Mouse (Mus musculus) liver, embryonic 15.5 days (tissue): Measurements from ENCODE around the gene Swt1. TPM values are rescaled to one million over a fixed set of nuclear protein-coding genes. Genes with fewer than 3 reads are reported as not detected.
"Not testable (repeated sequence)": the region's sequence is repeated elsewhere in the genome, so short reads cannot be mapped to it uniquely, and the experiment has no call there.

Source experiments
- ATAC-seq: fragments of 200-750 bp; cut with Nextera tagmentation; 2 replicates; pipeline ENCODE4 v1.8.0; 2017; ENCODE audit warnings: moderate number of reproducible peaks, mild to moderate bottlenecking, moderate library complexity; ENCODE audit not compliant: insufficient read depth
- H3K27ac ChIP-seq: fragments of 300-500 bp; sonication (generic); replicated peaks from 2 replicates; pipeline ENCODE4 v1.5.1; 2015; ENCODE audit warnings: mild to moderate bottlenecking, inconsistent platforms
- H3K27me3 ChIP-seq: fragments of 300-500 bp; sonication (generic); 2 replicates; pipeline ENCODE4 v1.6.1; 2015; ENCODE audit warnings: mild to moderate bottlenecking, inconsistent platforms
- H3K36me3 ChIP-seq: fragments of 300-500 bp; sonication (generic); replicated peaks from 2 replicates; pipeline ENCODE4 v1.6.1; 2015; ENCODE audit warnings: moderate library complexity, mild to moderate bottlenecking, inconsistent platforms
- H3K4me1 ChIP-seq: fragments of 300-500 bp; sonication (generic); replicated peaks from 2 replicates; pipeline ENCODE4 v1.6.1; 2015; ENCODE audit warnings: inconsistent platforms
- H3K4me2 ChIP-seq: fragments of 300-500 bp; sonication (generic); 2 replicates; pipeline ENCODE4 v1.6.1; 2015; ENCODE audit warnings: moderate library complexity, mild to moderate bottlenecking, inconsistent platforms
- H3K4me3 ChIP-seq: fragments of 300-500 bp; sonication (generic); replicated peaks from 2 replicates; pipeline ENCODE4 v1.5.1; 2015; ENCODE audit warnings: mild to moderate bottlenecking, inconsistent platforms
- H3K9ac ChIP-seq: fragments of 300-500 bp; sonication (generic); 2 replicates; pipeline ENCODE4 v1.6.1; 2015; ENCODE audit warnings: moderate library complexity, mild to moderate bottlenecking, inconsistent platforms
- H3K9me3 ChIP-seq: fragments of 300-500 bp; sonication (generic); replicated peaks from 2 replicates; pipeline ENCODE4 v1.6.1; 2016; ENCODE audit warnings: inconsistent platforms
- WGBS: fragments of 180-500 bp; shearing (Covaris S2); methylation state at CpG from one replicate; pipeline ENCODE4 v1.1.7; 2015; ENCODE audit warnings: mixed read lengths; ENCODE audit not compliant: insufficient replicate concordance; 5-methylcytosine and 5-hydroxymethylcytosine counted together
- polyA plus RNA-seq: library from polyadenylated mRNA; unstranded; fragments of >200 nt; fragmentation: Nextera tagmentation; extraction: Ambion mirVana; gene quantifications from 2 replicates; pipeline ENCODE4 v1.2.1, GENCODE M21; 2015

Gene Swt1
- 12.1 and 15.4 TPM in 2 replicates for polyA plus RNA-seq

GRCm38 (mm10) chr1:151428263-151429221, at the start of gene Swt1, which contains the start of gene Trmt1l:
TSS of gene Swt1 (minus strand) at chr1:151428455.
TSS of gene Trmt1l (plus strand) at chr1:151428542.
- under 1% methylated on average over 74 of the region's 74 CpGs for WGBS
- Histone ChIP-seq H3K9me3 (no peaks in the 10 kb centered on the region), H3K4me1 (peaks cover 23% of the 10 kb centered on the region), H3K4me3 (peak within 1 kb of the TSS; percentile 99), H3K27ac (peak within 1 kb of the TSS; percentile 97), H3K36me3 (peaks cover under 1% of the 10 kb centered on the region; the same call in 1 of the 2 replicates), H3K27me3 (no peaks in the 10 kb centered on the region), H3K9ac (peak within 1 kb of the TSS; percentile 97), H3K4me2 (peak within 1 kb of the TSS; percentile 67)
- ATAC-seq = peak; percentile 98

DNA sequence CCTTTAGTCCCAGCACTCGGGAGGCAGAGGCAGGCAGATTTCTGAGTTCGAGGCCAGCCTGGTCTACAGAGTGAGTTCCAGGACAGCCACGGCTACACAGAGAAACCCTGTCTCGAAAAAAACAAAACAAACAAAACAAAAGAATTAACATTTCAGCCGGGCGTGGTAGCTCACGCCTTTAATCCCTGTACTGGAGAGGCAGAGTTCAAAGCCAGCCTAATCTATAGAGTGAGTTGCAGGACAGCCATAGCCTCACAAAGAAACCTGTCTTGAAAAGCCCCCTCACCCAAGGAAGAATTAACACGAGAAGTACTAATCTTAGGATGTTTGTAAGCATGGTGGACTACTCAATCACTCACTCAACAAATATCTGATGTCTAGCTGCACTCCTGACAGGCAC, 44.1 kb upstream of the Swt1 start:
- H3K9me3 ChIP-seq, H3K9ac ChIP-seq, ATAC-seq, H3K4me2 ChIP-seq, H3K4me1 ChIP-seq, H3K27me3 ChIP-seq, H3K27ac ChIP-seq, H3K4me3 ChIP-seq: not testable (repeated sequence)
- peaks cover 62% of the 10 kb centered on the region for H3K36me3 ChIP-seq
- WGBS = 83% methylated on average over 8 of the region's 8 CpGs

GRCm38 (mm10) chr1:151471429-151471828, 43.2 kb upstream of the Swt1 start:
- WGBS = 75% methylated on average over 7 of the region's 7 CpGs
- Histone ChIP-seq H3K4me3 (no peak overlapping the region), H3K4me2 (no peak overlapping the region), H3K36me3 (peaks cover 56% of the 10 kb centered on the region), H3K27me3 (no peaks in the 10 kb centered on the region), H3K9me3 (no peaks in the 10 kb centered on the region), H3K9ac (no peak overlapping the region), H3K27ac (no peak overlapping the region), H3K4me1 (0 out of 2 replicates have a peak, but pooled peaks cover 2% of the 10 kb centered on the region)
- ATAC-seq = no peak

- 66% methylated on average over 4 of the region's 4 CpGs for WGBS
These were observed 38.3 kb upstream of the Swt1 start for GRCm38 (mm10) chr1:151466571-151466970.

DNA sequence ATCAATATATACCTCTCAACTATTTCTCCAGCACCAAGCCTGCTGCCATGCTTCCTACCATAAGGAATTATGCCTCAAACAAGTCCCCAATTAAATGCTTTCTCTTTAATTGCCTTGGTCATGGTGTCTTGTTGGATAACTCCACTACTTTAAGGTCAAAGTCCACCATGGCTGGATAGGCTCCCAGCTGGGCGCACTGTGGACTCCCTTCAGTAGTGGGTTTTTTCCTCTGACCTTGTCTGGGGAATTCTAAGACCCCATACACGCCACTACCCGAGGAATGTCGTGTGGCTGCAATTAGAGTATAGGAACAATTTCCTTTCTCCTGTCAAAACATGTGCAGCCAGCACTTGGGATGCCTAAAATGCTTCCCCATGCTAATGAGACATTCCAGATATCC, 36.7 kb upstream of the Swt1 start:
- Histone ChIP-seq H3K27me3 (no peaks in the 10 kb centered on the region), H3K4me2 (no peak overlapping the region), H3K27ac (no peak overlapping the region), H3K9me3 (no peaks in the 10 kb centered on the region), H3K9ac (no peak overlapping the region), H3K36me3 (peaks cover 15% of the 10 kb centered on the region), H3K4me1 (0 out of 2 replicates have a peak, but pooled peaks cover 3% of the 10 kb centered on the region), H3K4me3 (no peak overlapping the region)
- ATAC-seq = no peak
- WGBS = 53% methylated on average over 4 of the region's 4 CpGs

More at GRCm38 (mm10) chr1:151466571-151466970, 38.3 kb upstream of the Swt1 start:
- Histone ChIP-seq H3K36me3 (peaks cover 16% of the 10 kb centered on the region), H3K4me1 (0 out of 2 replicates have a peak, but pooled peaks cover 3% of the 10 kb centered on the region), H3K4me3 (no peak overlapping the region), H3K9me3 (no peaks in the 10 kb centered on the region), H3K4me2 (no peak overlapping the region), H3K9ac (no peak overlapping the region), H3K27me3 (no peaks in the 10 kb centered on the region), H3K27ac (no peak overlapping the region)
- no peak for ATAC-seq

DNA sequence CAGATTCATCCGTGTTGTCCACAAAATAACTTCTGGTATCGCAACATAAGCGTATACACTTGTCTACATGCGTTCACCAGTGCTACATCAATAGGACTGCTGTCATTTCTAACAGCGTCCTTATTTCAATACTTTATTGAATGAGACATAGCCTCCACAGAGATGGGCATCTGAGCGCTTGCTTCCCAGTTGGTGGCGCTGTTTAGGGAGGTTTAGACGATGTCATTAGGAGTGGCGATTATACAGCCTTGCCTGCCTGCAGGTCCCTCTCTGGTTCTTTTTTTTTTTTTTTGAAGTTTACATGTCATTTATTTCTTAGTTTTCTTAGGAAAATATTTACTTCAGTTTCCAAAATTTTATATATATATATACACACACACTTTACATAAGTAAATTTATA, 33.0 kb upstream of the Swt1 start:
- WGBS = 85% methylated on average over 9 of the region's 9 CpGs
- H3K4me3 ChIP-seq = no peak overlapping the region

DNA sequence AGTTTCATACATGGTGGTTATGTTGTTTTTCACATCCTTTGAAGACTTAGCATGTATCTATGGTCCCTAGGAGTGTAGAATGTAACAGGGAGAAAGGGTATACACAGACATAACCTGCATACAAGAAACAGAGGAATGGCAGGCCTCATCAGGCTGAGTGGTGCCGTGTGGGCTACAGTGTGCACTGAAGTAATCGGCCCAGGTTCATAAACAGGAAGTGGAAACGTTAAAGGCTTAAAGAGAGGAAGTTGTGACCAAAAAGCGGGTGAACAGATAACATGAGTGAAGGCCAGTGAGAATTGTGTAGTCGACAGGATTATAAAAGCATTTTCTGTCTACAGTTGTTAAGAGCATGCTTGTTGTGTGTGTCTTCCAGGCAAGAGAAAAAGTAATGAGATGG, 28.8 kb upstream of the Swt1 start:
- 23% methylated on average over 5 of the region's 5 CpGs for WGBS

More for the DNA sequence above, 33.0 kb upstream of the Swt1 start:
- H3K4me2 ChIP-seq = no peak overlapping the region
- H3K27me3 ChIP-seq = no peaks in the 10 kb centered on the region
- no peak for ATAC-seq
- no peak overlapping the region for H3K27ac ChIP-seq
- no peak overlapping the region for H3K9ac ChIP-seq
- H3K9me3 ChIP-seq = no peaks in the 10 kb centered on the region
- H3K36me3 ChIP-seq = peaks cover 34% of the 10 kb centered on the region
- H3K4me1 ChIP-seq = no peaks in the 10 kb centered on the region

DNA sequence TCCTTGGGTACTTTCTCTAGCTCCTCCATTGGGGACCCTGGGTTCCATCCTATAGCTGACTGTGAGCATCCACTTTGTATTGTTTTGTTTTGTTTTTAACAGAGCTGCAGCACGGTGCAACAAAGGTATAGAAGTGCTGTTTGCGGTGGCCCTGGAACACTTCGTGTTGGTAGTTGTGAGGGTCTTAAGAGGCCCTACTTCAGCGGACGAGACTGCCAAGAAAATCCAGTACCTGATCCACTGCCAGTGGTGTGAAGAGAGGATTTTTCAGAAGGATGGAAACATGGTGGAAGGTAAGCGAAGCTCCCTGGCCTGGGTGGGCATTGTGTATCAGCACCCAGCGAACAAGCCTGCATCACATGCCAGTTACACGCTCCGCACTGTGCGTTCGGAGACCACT, 23.7 kb upstream of the Swt1 start:
- Histone ChIP-seq H3K36me3 (peaks cover 75% of the 10 kb centered on the region), H3K4me2 (no peak overlapping the region), H3K4me1 (no peaks in the 10 kb centered on the region), H3K27ac (no peak overlapping the region), H3K9ac (no peak overlapping the region), H3K27me3 (no peaks in the 10 kb centered on the region), H3K9me3 (no peaks in the 10 kb centered on the region), H3K4me3 (no peak overlapping the region)
- 90% methylated on average over 11 of the region's 11 CpGs for WGBS
- no peak for ATAC-seq

More for the DNA sequence above, 28.8 kb upstream of the Swt1 start:
- Histone ChIP-seq H3K27ac (no peak overlapping the region), H3K4me3 (no peak overlapping the region), H3K27me3 (no peaks in the 10 kb centered on the region), H3K9ac (no peak overlapping the region), H3K36me3 (peaks cover 63% of the 10 kb centered on the region), H3K4me2 (no peak overlapping the region), H3K9me3 (no peaks in the 10 kb centered on the region), H3K4me1 (no peaks in the 10 kb centered on the region)
- no peak for ATAC-seq

DNA sequence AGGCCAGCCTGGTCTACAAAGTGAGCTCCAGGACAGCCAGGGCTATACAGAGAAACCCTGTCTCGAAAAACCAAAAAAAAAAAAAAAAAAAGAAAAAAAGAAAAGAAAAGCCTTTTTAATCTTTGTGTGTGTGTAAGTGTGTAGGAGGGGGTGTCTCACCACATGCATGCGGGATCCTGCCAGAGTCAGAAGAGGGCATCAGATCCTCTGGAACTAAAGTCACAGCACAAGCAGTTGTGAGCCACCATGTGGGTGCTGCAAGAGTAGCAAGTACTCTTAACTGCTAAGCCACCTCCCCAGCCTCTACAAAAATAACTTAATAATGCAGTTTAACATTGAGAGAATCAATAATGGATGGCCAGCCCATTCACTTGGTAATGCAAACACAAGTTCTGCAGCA, 22.6 kb upstream of the Swt1 start:
- H3K27me3 ChIP-seq = no peaks in the 10 kb centered on the region
- H3K4me1 ChIP-seq = no peaks in the 10 kb centered on the region
- no peak overlapping the region for H3K4me3 ChIP-seq
- H3K27ac ChIP-seq = no peak overlapping the region
- no peak overlapping the region for H3K4me2 ChIP-seq
- no peak overlapping the region for H3K9ac ChIP-seq
- H3K9me3 ChIP-seq = no peaks in the 10 kb centered on the region
- no peak for ATAC-seq
- peaks cover 76% of the 10 kb centered on the region for H3K36me3 ChIP-seq
- 97% methylated on average over 1 of the region's 2 CpGs for WGBS

DNA sequence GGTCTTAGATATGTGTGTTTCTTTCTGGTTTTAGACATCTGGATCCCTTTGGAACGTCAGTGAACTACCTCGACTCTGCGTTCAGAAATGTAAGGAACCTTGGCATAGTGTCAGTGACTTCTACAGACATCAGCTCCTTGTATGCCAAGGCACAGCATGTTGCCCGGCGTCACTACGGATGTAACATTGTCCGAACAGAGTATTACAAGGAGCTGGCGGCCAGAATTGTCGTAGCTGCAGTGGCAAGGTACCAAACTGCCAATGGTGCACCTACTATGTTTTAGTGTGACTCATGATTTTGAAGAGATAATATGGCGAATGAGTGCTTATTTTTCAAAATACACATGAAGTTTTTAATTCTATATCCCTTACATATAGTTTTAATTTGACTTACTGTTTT, 21.6 kb upstream of the Swt1 start:
- Histone ChIP-seq H3K4me2 (no peak overlapping the region), H3K9ac (no peak overlapping the region), H3K4me1 (no peaks in the 10 kb centered on the region), H3K9me3 (no peaks in the 10 kb centered on the region), H3K27me3 (no peaks in the 10 kb centered on the region), H3K4me3 (no peak overlapping the region), H3K27ac (no peak overlapping the region), H3K36me3 (peaks cover 81% of the 10 kb centered on the region)
- ATAC-seq = no peak
- WGBS = 87% methylated on average over 10 of the region's 10 CpGs

GRCm38 (mm10) chr1:151435431-151435830, 7.2 kb upstream of the Swt1 start:
- 76% methylated on average over 6 of the region's 6 CpGs for WGBS
- Histone ChIP-seq H3K4me2 (no peak overlapping the region), H3K4me3 (no peak overlapping the region), H3K9me3 (no peaks in the 10 kb centered on the region), H3K9ac (no peak overlapping the region), H3K4me1 (peaks cover under 1% of the 10 kb centered on the region; the same call in 1 of the 2 replicates), H3K27me3 (no peaks in the 10 kb centered on the region), H3K27ac (no peak overlapping the region), H3K36me3 (peaks cover 56% of the 10 kb centered on the region)
- ATAC-seq = no peak
